Mouse (Mus musculus): Measurements from ENCODE around the gene Fibp. TPM values are rescaled to one million over a fixed set of nuclear protein-coding genes. Genes with fewer than 3 reads are reported as not detected.

Fibp gene
- polyA plus RNA-seq, 1 experiment from 2014 or later = 150 TPM

GRCm38 (mm10) chr19:5451766-5452165 is 8.6 kb upstream of the Fibp start:
- no peak for DNase-seq (ENCODE audit: low spot score)
- WGBS = 82% methylated on average over 6 of the region's 6 CpGs

DNA sequence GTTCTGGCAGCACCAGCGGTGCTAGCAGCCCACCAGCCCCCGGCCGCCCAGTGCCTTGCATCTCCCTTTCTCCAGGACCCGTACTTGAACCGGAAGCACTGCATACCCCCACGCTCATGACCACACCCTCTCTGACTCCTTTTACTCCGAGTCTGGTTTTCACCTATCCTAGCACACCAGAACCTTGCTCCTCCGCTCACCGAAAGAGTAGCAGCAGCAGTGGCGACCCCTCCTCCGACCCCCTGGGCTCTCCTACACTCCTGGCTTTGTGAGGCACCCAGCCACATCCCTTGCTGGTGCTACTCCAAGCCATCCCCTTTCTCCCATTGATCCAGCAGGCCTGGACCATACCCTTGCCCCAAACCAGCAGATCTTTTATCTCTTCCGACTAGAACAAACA is 5.4 kb upstream of the Fibp start:
- Histone ChIP-seq H3K4me1 (replicated peaks; ENCODE audit: insufficient read depth, low read length) (peaks cover 12% of the 10 kb centered on the region), H3K27me3 (ENCODE audit: insufficient read depth, low read length) (no peaks in the 10 kb centered on the region), H3K9ac (ENCODE audit: low read depth, low read length) (no peak overlapping the region; the same call in 1 of the 2 replicates), H3K4me3 (replicated peaks; ENCODE audit: low read depth, low read length) (peak overlapping the region; percentile 81), H3K9me3 (replicated peaks; ENCODE audit: low read length) (no peaks in the 10 kb centered on the region), H3K27ac (no peak overlapping the region), H3K4me2 (ENCODE audit: low read length) (peak overlapping the region; percentile 97), H3K36me3 (ENCODE audit: insufficient read depth, low read length) (peaks cover 7% of the 10 kb centered on the region; the same call in 1 of the 2 replicates)
- DNase-seq (ENCODE audit: low spot score) (no peak), ATAC-seq (replicated peaks; ENCODE audit: low FRiP score, low read depth) (no peak)
- no peak for TF ChIP-seq CTCF (IDR thresholded peaks at IDR 0.05; ENCODE audit: low read depth)
- WGBS = 62% methylated on average over 12 of the region's 12 CpGs

More at GRCm38 (mm10) chr19:5451766-5452165, 8.6 kb upstream of the Fibp start:
- TF ChIP-seq CTCF (IDR thresholded peaks at IDR 0.05; ENCODE audit: low read depth) = 0 out of 2 replicates have a peak, but pooled peaks have one; percentile 1
- peaks cover 7% of the 10 kb centered on the region; the same call in 1 of the 2 replicates for H3K36me3 ChIP-seq (ENCODE audit: insufficient read depth, low read length)
- peaks cover 8% of the 10 kb centered on the region; the same call in 1 of the 2 replicates for H3K27me3 ChIP-seq (ENCODE audit: insufficient read depth, low read length)
- H3K4me2 ChIP-seq (ENCODE audit: low read length) = no peak overlapping the region
- no peak overlapping the region for H3K27ac ChIP-seq
- no peak overlapping the region for H3K4me3 ChIP-seq (replicated peaks; ENCODE audit: low read depth, low read length)
- peaks cover 22% of the 10 kb centered on the region for H3K4me1 ChIP-seq (replicated peaks; ENCODE audit: insufficient read depth, low read length)
- no peaks in the 10 kb centered on the region for H3K9me3 ChIP-seq (replicated peaks; ENCODE audit: low read length)
- ATAC-seq (replicated peaks; ENCODE audit: low FRiP score, low read depth) = no peak
- no peak overlapping the region for H3K9ac ChIP-seq (ENCODE audit: low read depth, low read length)

- Histone ChIP-seq H3K4me3 (replicated peaks; ENCODE audit: low read depth, low read length) (peak overlapping the region; percentile 81), H3K27me3 (ENCODE audit: insufficient read depth, low read length) (no peaks in the 10 kb centered on the region), H3K9ac (ENCODE audit: low read depth, low read length) (peak overlapping the region; percentile 78), H3K4me1 (replicated peaks; ENCODE audit: insufficient read depth, low read length) (peaks cover 12% of the 10 kb centered on the region), H3K4me2 (ENCODE audit: low read length) (peak overlapping the region; percentile 97), H3K9me3 (replicated peaks; ENCODE audit: low read length) (no peaks in the 10 kb centered on the region), H3K27ac (0 out of 2 replicates have a peak overlapping the region, but pooled peaks have one; percentile 3), H3K36me3 (ENCODE audit: insufficient read depth, low read length) (peaks cover 7% of the 10 kb centered on the region; the same call in 1 of the 2 replicates)
- no peak for TF ChIP-seq CTCF (IDR thresholded peaks at IDR 0.05; ENCODE audit: low read depth)
- no peak for ATAC-seq (replicated peaks; ENCODE audit: low FRiP score, low read depth)
- 54% methylated on average over 8 of the region's 8 CpGs for WGBS
- DNase-seq (ENCODE audit: low spot score) = no peak
Observed at GRCm38 (mm10) chr19:5455568-5455967, 4.8 kb upstream of the Fibp start.

- Histone ChIP-seq H3K4me1 (replicated peaks; ENCODE audit: insufficient read depth, low read length) (peaks cover 17% of the 10 kb centered on the region), H3K36me3 (ENCODE audit: insufficient read depth, low read length) (peaks cover 7% of the 10 kb centered on the region; the same call in 1 of the 2 replicates), H3K9ac (ENCODE audit: low read depth, low read length) (peak overlapping the region; percentile 78), H3K27me3 (ENCODE audit: insufficient read depth, low read length) (no peaks in the 10 kb centered on the region), H3K4me2 (ENCODE audit: low read length) (peak overlapping the region; percentile 97), H3K4me3 (replicated peaks; ENCODE audit: low read depth, low read length) (peak overlapping the region; percentile 81), H3K9me3 (replicated peaks; ENCODE audit: low read length) (no peaks in the 10 kb centered on the region), H3K27ac (peak overlapping the region; percentile 98)
- no peak for TF ChIP-seq CTCF (IDR thresholded peaks at IDR 0.05; ENCODE audit: low read depth)
- DNase-seq (ENCODE audit: low spot score) (peak; percentile 51), ATAC-seq (replicated peaks; ENCODE audit: low FRiP score, low read depth) (no peak)
- WGBS = under 1% methylated on average over 26 of the region's 26 CpGs
Observed at GRCm38 (mm10) chr19:5456241-5456921, 4.0 kb upstream of the Fibp start.

DNA sequence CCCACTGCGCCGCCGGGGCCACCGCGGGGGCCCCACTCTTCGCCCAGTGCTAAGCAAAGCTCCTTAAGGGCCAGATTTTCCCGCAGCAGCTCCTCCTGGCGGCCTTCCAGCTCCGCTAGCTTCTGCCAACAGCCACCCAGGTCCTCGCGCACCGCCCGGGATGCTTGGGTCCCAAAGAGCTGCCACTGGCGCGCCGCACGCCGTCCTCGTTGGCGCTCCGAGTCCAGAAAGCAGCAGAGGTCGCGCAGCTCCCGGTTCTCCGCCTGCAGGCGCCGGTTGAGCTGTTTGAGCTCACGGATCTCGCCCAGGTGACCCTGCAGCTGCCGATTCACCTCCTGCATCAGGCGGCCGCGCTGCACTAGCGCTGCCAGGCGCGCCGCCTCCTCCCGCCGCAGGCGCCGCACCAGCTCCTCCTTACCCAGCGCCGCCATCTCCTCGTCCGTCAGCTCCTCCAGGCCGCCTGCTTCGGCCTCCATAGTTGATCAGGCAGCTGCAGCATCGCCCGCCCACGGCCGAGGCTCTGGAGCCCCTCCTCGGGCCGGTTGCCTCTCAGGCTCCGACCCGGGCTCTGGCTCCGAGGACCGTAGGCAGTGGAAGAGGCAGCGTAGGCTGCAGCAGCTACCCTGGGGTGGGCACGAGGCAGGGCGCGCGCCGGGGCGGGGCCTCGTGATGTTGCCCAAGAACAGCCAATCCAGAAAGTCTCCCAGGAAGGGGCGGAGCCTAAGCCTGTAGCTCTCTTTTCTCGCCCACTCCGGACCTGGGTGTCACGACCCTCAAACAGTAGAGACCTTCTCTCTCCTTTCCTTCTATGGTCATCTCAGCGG is 3.3 kb upstream of the Fibp start:
- H3K36me3 ChIP-seq (ENCODE audit: insufficient read depth, low read length) = peaks cover 7% of the 10 kb centered on the region; the same call in 1 of the 2 replicates

More for the DNA sequence above, 3.3 kb upstream of the Fibp start:
- under 1% methylated on average over 70 of the region's 70 CpGs for WGBS
- DNase-seq (ENCODE audit: low spot score) (peak; percentile 98), ATAC-seq (replicated peaks; ENCODE audit: low FRiP score, low read depth) (peak; percentile 86)
- Histone ChIP-seq H3K4me3 (replicated peaks; ENCODE audit: low read depth, low read length) (peak overlapping the region; percentile 81), H3K9ac (ENCODE audit: low read depth, low read length) (peak overlapping the region; percentile 78), H3K27ac (peak overlapping the region; percentile 98), H3K27me3 (ENCODE audit: insufficient read depth, low read length) (no peaks in the 10 kb centered on the region), H3K4me2 (ENCODE audit: low read length) (peak overlapping the region; percentile 97), H3K4me1 (replicated peaks; ENCODE audit: insufficient read depth, low read length) (peaks cover 18% of the 10 kb centered on the region), H3K9me3 (replicated peaks; ENCODE audit: low read length) (no peaks in the 10 kb centered on the region)
- TF ChIP-seq CTCF (IDR thresholded peaks at IDR 0.05; ENCODE audit: low read depth) = peak; percentile 50
